Mouse (Mus musculus): ENCODE data around the gene AA467197. TPM values are rescaled to one million over a fixed set of nuclear protein-coding genes. Genes with fewer than 3 reads are reported as not detected.
A peak's percentile ranks its signal among the peaks of the same experiment; 100 is the strongest.

The AA467197 gene
- polyA plus RNA-seq, 2 experiments: 0.30 TPM; not detected in 1

- H3K9ac ChIP-seq (ENCODE audit: low read depth, low read length, severe bottlenecking): no peak overlapping the region
- H3K4me3 ChIP-seq (replicated peaks; ENCODE audit: low read length): peak overlapping the region; percentile 37
- H3K9me3 ChIP-seq (ENCODE audit: control insufficient read depth, low read length): no peaks in the 10 kb centered on the region
- H3K27ac ChIP-seq (replicated peaks; ENCODE audit: low read depth, low read length): no peak overlapping the region
- 2% methylated on average over 36 of the region's 36 CpGs for WGBS
- peaks cover 13% of the 10 kb centered on the region for H3K36me3 ChIP-seq (ENCODE audit: control insufficient read depth, insufficient read depth, low read length)
- H3K27me3 ChIP-seq (ENCODE audit: control insufficient read depth, insufficient read depth, low read length): peaks cover 18% of the 10 kb centered on the region; the same call in 1 of the 2 replicates
- H3K4me1 ChIP-seq (ENCODE audit: control insufficient read depth, insufficient read depth, low read length): peaks cover 4% of the 10 kb centered on the region
- TF ChIP-seq POLR2A (IDR thresholded peaks at IDR 0.05; ENCODE audit: borderline replicate concordance, extremely low read depth, insufficient read depth, insufficient read length): no peak
- peak overlapping the region; percentile 65 for H3K4me2 ChIP-seq (replicated peaks; ENCODE audit: low read depth, low read length, severe bottlenecking)
- DNase-seq (ENCODE audit: low spot score) (peak; percentile 73), ATAC-seq (ENCODE audit: low FRiP score, low read depth) (peak; percentile 75)
Measured at GRCm38 (mm10) chr2:122637526-122637997, 776 bp downstream of the AA467197 start.

DNA sequence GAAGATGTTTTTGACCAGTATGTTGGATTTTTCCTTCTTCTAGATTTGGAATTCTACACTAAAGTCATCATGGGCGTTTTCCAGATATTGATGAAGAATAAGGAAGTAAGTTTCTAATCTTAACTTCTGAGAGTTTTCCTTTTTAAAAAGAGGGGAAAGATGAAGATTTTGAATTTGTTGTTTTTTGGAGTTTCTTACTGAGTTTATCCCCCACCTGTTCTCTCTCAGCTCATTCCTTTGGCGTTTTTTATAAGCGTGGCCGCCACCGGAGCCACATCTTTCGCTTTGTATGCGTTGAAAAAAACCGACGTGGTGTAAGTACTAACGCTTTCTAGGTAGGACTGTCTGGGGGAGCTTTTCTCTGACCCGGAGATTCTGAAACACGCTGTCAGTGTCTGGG, 1.2 kb downstream of the AA467197 start:
- no peak for TF ChIP-seq POLR2A (IDR thresholded peaks at IDR 0.05; ENCODE audit: borderline replicate concordance, extremely low read depth, insufficient read depth, insufficient read length)
- Histone ChIP-seq H3K9me3 (ENCODE audit: control insufficient read depth, low read length) (no peaks in the 10 kb centered on the region), H3K9ac (ENCODE audit: low read depth, low read length, severe bottlenecking) (no peak overlapping the region), H3K4me1 (ENCODE audit: control insufficient read depth, insufficient read depth, low read length) (peaks cover 4% of the 10 kb centered on the region), H3K36me3 (ENCODE audit: control insufficient read depth, insufficient read depth, low read length) (peaks cover 8% of the 10 kb centered on the region), H3K27ac (replicated peaks; ENCODE audit: low read depth, low read length) (no peak overlapping the region), H3K27me3 (ENCODE audit: control insufficient read depth, insufficient read depth, low read length) (peaks cover 18% of the 10 kb centered on the region; the same call in 1 of the 2 replicates), H3K4me2 (replicated peaks; ENCODE audit: low read depth, low read length, severe bottlenecking) (peak overlapping the region; percentile 65), H3K4me3 (replicated peaks; ENCODE audit: low read length) (peak overlapping the region; percentile 37)
- 29% methylated on average over 12 of the region's 12 CpGs for WGBS
- no peak for ATAC-seq (ENCODE audit: low FRiP score, low read depth)
- DNase-seq (ENCODE audit: low spot score): no peak

DNA sequence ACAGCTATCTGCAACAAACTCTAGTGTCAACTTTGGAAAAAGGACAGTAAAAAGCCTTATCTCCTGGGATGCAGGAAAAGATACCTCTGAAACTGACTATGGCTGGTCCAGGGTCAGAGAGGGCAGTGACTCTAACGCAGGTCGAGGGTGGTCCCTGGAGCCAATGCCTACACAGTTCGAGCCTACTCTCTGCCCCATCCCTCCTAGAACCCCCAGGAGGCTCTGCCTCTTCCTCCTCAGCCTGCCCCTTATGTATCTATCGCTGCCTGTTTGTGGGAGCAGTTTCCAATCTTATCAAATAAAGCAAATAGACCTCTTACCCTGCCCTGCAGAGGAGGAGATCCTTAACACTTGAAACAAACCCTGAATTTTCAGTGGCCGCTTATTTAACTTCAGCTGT, 1.9 kb downstream of the AA467197 start:
- Histone ChIP-seq H3K27ac (replicated peaks; ENCODE audit: low read depth, low read length) (no peak overlapping the region), H3K36me3 (ENCODE audit: control insufficient read depth, insufficient read depth, low read length) (peaks cover 3% of the 10 kb centered on the region; the same call in 1 of the 2 replicates), H3K4me2 (replicated peaks; ENCODE audit: low read depth, low read length, severe bottlenecking) (no peak overlapping the region), H3K9me3 (ENCODE audit: control insufficient read depth, low read length) (no peaks in the 10 kb centered on the region), H3K9ac (ENCODE audit: low read depth, low read length, severe bottlenecking) (no peak overlapping the region), H3K27me3 (ENCODE audit: control insufficient read depth, insufficient read depth, low read length) (peaks cover 18% of the 10 kb centered on the region; the same call in 1 of the 2 replicates), H3K4me1 (ENCODE audit: control insufficient read depth, insufficient read depth, low read length) (peaks cover 4% of the 10 kb centered on the region), H3K4me3 (replicated peaks; ENCODE audit: low read length) (no peak overlapping the region)
- 56% methylated on average over 5 of the region's 5 CpGs for WGBS
- ATAC-seq (ENCODE audit: low FRiP score, low read depth) (no peak), DNase-seq (ENCODE audit: low spot score) (no peak)
- TF ChIP-seq POLR2A (IDR thresholded peaks at IDR 0.05; ENCODE audit: borderline replicate concordance, extremely low read depth, insufficient read depth, insufficient read length): no peak

DNA sequence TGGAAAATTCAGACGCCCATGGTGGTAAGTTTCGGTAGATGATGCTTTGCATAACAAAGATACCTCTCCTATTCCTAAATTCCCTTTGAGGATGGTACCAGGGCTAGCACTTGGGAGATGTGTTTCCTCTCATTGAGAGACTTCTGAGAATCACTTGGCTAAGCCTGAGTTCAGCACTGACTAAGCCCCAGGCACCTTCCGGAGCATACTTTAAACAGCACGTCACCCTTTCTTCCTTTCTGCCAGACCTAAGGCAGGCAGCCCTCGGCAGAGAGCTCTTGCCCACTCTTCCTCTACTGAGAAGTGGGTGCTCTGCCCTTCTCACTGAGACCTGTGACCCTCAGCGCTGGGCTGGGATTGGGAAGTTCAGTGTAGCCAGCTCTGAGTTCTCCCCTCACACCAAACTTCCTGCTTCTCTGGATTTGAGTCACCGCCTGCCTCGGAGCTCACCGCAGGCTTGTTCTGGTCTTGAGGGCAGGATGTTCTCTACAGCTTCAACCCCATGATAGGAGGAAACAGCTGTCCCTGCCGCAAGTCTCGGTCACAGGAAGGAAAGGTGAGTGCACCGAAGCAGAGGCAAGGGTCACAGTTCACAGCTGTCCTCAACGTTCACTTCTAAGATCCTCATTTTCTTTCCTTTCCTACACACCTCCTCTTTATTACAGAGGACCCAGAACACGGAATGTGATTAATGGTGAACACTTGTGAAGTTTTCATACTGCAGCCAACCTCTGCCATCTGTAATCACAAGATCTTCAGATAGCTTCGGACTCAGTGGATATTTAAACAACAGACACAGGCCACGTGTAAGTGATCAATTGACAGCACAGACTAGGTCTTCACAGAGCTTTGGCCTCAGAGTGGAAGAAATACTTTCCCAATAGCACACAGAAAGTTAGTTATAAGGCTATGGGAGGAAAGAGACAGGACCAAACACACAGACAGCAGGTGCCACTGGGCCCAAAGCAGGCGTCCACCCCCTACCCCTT, 15.6 kb downstream of the AA467197 start:
- Histone ChIP-seq H3K27ac (replicated peaks; ENCODE audit: low read depth, low read length) (no peak overlapping the region), H3K9ac (ENCODE audit: low read depth, low read length, severe bottlenecking) (no peak overlapping the region), H3K27me3 (ENCODE audit: control insufficient read depth, insufficient read depth, low read length) (no peaks in the 10 kb centered on the region), H3K4me3 (replicated peaks; ENCODE audit: low read length) (no peak overlapping the region), H3K36me3 (ENCODE audit: control insufficient read depth, insufficient read depth, low read length) (no peaks in the 10 kb centered on the region), H3K4me1 (ENCODE audit: control insufficient read depth, insufficient read depth, low read length) (no peaks in the 10 kb centered on the region), H3K4me2 (replicated peaks; ENCODE audit: low read depth, low read length, severe bottlenecking) (no peak overlapping the region), H3K9me3 (ENCODE audit: control insufficient read depth, low read length) (no peaks in the 10 kb centered on the region)
- DNase-seq (ENCODE audit: low spot score) (no peak), ATAC-seq (ENCODE audit: low FRiP score, low read depth) (no peak)
- no peak for TF ChIP-seq POLR2A (IDR thresholded peaks at IDR 0.05; ENCODE audit: borderline replicate concordance, extremely low read depth, insufficient read depth, insufficient read length)
- WGBS: 61% methylated on average over 17 of the region's 17 CpGs

DNA sequence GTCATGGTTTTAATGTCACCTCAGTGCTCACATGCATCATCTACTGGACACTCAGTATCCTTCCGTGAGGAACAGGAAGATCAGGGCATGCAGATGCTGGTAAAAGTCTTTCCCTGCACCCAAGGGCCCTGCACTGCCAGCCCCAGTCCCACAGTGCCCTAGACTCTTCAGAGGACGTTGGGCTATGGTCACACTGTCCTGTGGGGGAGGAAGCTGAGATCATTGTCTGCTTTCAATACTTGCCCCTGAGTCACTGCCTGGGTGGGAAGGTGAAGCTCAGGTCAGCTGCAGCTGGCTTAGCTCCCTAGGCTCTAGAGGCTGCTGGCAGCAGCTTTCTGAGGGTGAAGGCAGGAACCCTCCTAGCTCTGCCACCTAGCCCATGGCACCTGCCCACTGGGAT, 19.3 kb downstream of the AA467197 start:
- Histone ChIP-seq H3K4me2 (replicated peaks; ENCODE audit: low read depth, low read length, severe bottlenecking) (no peak overlapping the region), H3K36me3 (ENCODE audit: control insufficient read depth, insufficient read depth, low read length) (no peaks in the 10 kb centered on the region), H3K9me3 (ENCODE audit: control insufficient read depth, low read length) (no peaks in the 10 kb centered on the region), H3K27me3 (ENCODE audit: control insufficient read depth, insufficient read depth, low read length) (no peaks in the 10 kb centered on the region), H3K4me3 (replicated peaks; ENCODE audit: low read length) (no peak overlapping the region), H3K9ac (ENCODE audit: low read depth, low read length, severe bottlenecking) (no peak overlapping the region), H3K4me1 (ENCODE audit: control insufficient read depth, insufficient read depth, low read length) (no peaks in the 10 kb centered on the region), H3K27ac (replicated peaks; ENCODE audit: low read depth, low read length) (no peak overlapping the region)
- DNase-seq (ENCODE audit: low spot score) (no peak), ATAC-seq (ENCODE audit: low FRiP score, low read depth) (no peak)
- WGBS: 47% methylated on average over 2 of the region's 2 CpGs
- TF ChIP-seq POLR2A (IDR thresholded peaks at IDR 0.05; ENCODE audit: borderline replicate concordance, extremely low read depth, insufficient read depth, insufficient read length): no peak
